Mouse (Mus musculus) MEL (cell line): Measurements from ENCODE around the gene Trim66. TPM values are rescaled to one million over a fixed set of nuclear protein-coding genes. Genes with fewer than 3 reads are reported as not detected.

Experiments used
- DNase-seq: peaks from one replicate; pipeline ENCODE4 v3.0.0; 2011; ENCODE audit warnings: low read depth, low spot score
- H3K27ac ChIP-seq: 2 replicates; pipeline ENCODE4 v1.5.1; 2012; ENCODE audit warnings: low read depth, mild to moderate bottlenecking, control low read depth, low read length, moderate library complexity; ENCODE audit not compliant: control insufficient read depth
- H3K27me3 ChIP-seq, 2 experiments: fragments of 150-350 bp in 1 of 2; sonication (generic) in 1 of 2; 2 replicates each; pipeline ENCODE4 v1.6.1; 2012; ENCODE audit warnings: low read length in 2 of 2, mild to moderate bottlenecking in 2 of 2, improper control_type of control experiment in 1 of 2, moderate library complexity in 1 of 2; ENCODE audit not compliant: insufficient read depth in 2 of 2, control insufficient read depth in 1 of 2
- H3K36me3 ChIP-seq, 2 experiments: 2 replicates each; pipeline ENCODE4 v1.6.1; 2012 to 2014; ENCODE audit warnings: low read length in 2 of 2, improper control_type of control experiment in 1 of 2, inconsistent platforms in 1 of 2, mild to moderate bottlenecking in 1 of 2; ENCODE audit not compliant: insufficient read depth in 2 of 2, control insufficient read depth in 1 of 2
- H3K4me1 ChIP-seq, 2 experiments: fragments of 150-350 bp in 1 of 2; sonication (generic) in 1 of 2; 2 replicates each; pipeline ENCODE4 v1.6.1; 2012; ENCODE audit warnings: low read length in 2 of 2, improper control_type of control experiment in 1 of 2, mild to moderate bottlenecking in 1 of 2; ENCODE audit not compliant: insufficient read depth in 2 of 2, control insufficient read depth in 1 of 2
- H3K4me3 ChIP-seq, 2 experiments: fragments of 150-350 bp in 1 of 2; sonication (generic) in 1 of 2; 2 replicates each; pipeline ENCODE4 v1.5.1; 2012; ENCODE audit warnings: low read depth in 2 of 2, low read length in 2 of 2, mild to moderate bottlenecking in 2 of 2, moderate library complexity in 2 of 2, control low read depth in 1 of 2, improper control_type of control experiment in 1 of 2; ENCODE audit not compliant: control insufficient read depth in 1 of 2, insufficient read depth in 1 of 2
- H3K79me2 ChIP-seq: 2 replicates; pipeline ENCODE4 v1.6.1; 2012; ENCODE audit warnings: mild to moderate bottlenecking, low read length, moderate library complexity; ENCODE audit not compliant: control insufficient read depth, poor library complexity, insufficient read depth
- H3K9ac ChIP-seq: 2 replicates; pipeline ENCODE4 v1.6.1; 2012; ENCODE audit warnings: low read depth, mild to moderate bottlenecking, control low read depth, low read length, moderate library complexity; ENCODE audit not compliant: control insufficient read depth, poor library complexity, severe bottlenecking
- H3K9me3 ChIP-seq: fragments of 150-350 bp; sonication (generic); replicated peaks from 2 replicates; pipeline ENCODE4 v1.6.1; 2012; ENCODE audit warnings: mild to moderate bottlenecking, low read length, improper control_type of control experiment, moderate library complexity; ENCODE audit not compliant: insufficient read depth
- BHLHE40 ChIP-seq: IDR thresholded peaks from 2 replicates; pipeline ENCODE4 v1.6.1; 2012; ENCODE audit warnings: low read depth, mild to moderate bottlenecking, inconsistent platforms, low read length, improper control_type of control experiment, borderline replicate concordance
- CHD1 ChIP-seq: IDR thresholded peaks from 2 replicates; pipeline ENCODE4 v1.6.1; 2012; ENCODE audit warnings: low read depth, mild to moderate bottlenecking, inconsistent platforms, low read length, improper control_type of control experiment
- CTCF ChIP-seq, 3 experiments: IDR thresholded peaks in 2 of 3; conservative IDR thresholded peaks in 1 of 3; 2 replicates each; pipeline ENCODE4 v1.5.1; 2011 to 2012; ENCODE audit warnings: low read length in 3 of 3, low read depth in 2 of 3, mild to moderate bottlenecking in 2 of 3, improper control_type of control experiment in 1 of 3, inconsistent platforms in 1 of 3, mixed read lengths in 1 of 3, moderate library complexity in 1 of 3; ENCODE audit not compliant: control insufficient read depth in 1 of 3, insufficient read depth in 1 of 3, poor library complexity in 1 of 3, severe bottlenecking in 1 of 3
- ELF1 ChIP-seq: IDR thresholded peaks from 2 replicates; pipeline ENCODE4 v1.6.1; 2014; ENCODE audit warnings: low read depth, mild to moderate bottlenecking, inconsistent platforms, low read length, improper control_type of control experiment, moderate library complexity
- EP300 ChIP-seq, 2 experiments: IDR thresholded peaks; 2 replicates each; pipeline ENCODE4 v1.6.1; 2011; ENCODE audit warnings: improper control_type of control experiment in 2 of 2, low read length in 2 of 2, low read depth in 1 of 2, mild to moderate bottlenecking in 1 of 2
- ETS1 ChIP-seq: IDR thresholded peaks from 2 replicates; pipeline ENCODE4 v1.6.1; 2012; ENCODE audit warnings: low read depth, mild to moderate bottlenecking, inconsistent platforms, low read length, improper control_type of control experiment, moderate library complexity
- HCFC1 ChIP-seq: IDR thresholded peaks from 2 replicates; pipeline ENCODE4 v1.6.1; 2012; ENCODE audit warnings: low read depth, mild to moderate bottlenecking, inconsistent platforms, low read length, improper control_type of control experiment, moderate library complexity
- KAT2A ChIP-seq: conservative IDR thresholded peaks from 2 replicates; pipeline ENCODE4 v1.6.1; 2012; ENCODE audit warnings: low read depth, low read length, improper control_type of control experiment, inconsistent platforms
- MAFK ChIP-seq: IDR thresholded peaks from 2 replicates; pipeline ENCODE4 v1.6.1; 2011; ENCODE audit warnings: low read depth, mild to moderate bottlenecking, low read length, improper control_type of control experiment, borderline replicate concordance
- MAX ChIP-seq: IDR thresholded peaks from 2 replicates; pipeline ENCODE4 v1.6.1; 2011; ENCODE audit warnings: low read length, improper control_type of control experiment
- MEF2A ChIP-seq: IDR thresholded peaks from 2 replicates; pipeline ENCODE4 v1.6.1; 2014; ENCODE audit warnings: low read depth, mild to moderate bottlenecking, inconsistent platforms, low read length, improper control_type of control experiment; ENCODE audit not compliant: poor library complexity, insufficient replicate concordance, severe bottlenecking; ENCODE audit errors: extremely low read depth
- NELFE ChIP-seq: IDR thresholded peaks from 2 replicates; pipeline ENCODE4 v1.6.1; 2011; ENCODE audit warnings: low read depth, low read length, improper control_type of control experiment
- NRF1 ChIP-seq: IDR thresholded peaks from 2 replicates; pipeline ENCODE4 v1.6.1; 2014; ENCODE audit warnings: low read depth, mild to moderate bottlenecking, inconsistent platforms, low read length, improper control_type of control experiment, moderate library complexity; ENCODE audit not compliant: poor library complexity, insufficient read depth, severe bottlenecking
- POLR2A ChIP-seq, 2 experiments: IDR thresholded peaks; 2 replicates each; pipeline ENCODE4 v1.6.1; 2011 to 2012; ENCODE audit warnings: low read length in 2 of 2, mild to moderate bottlenecking in 2 of 2, control low read depth in 1 of 2, improper control_type of control experiment in 1 of 2, low read depth in 1 of 2, moderate library complexity in 1 of 2; ENCODE audit not compliant: control insufficient read depth in 1 of 2, insufficient read depth in 1 of 2, poor library complexity in 1 of 2
- POLR2AphosphoS2 ChIP-seq: IDR thresholded peaks from 2 replicates; pipeline ENCODE4 v1.6.1; 2011; ENCODE audit warnings: low read length, improper control_type of control experiment
- POLR2AphosphoS5 ChIP-seq: IDR thresholded peaks from 2 replicates; pipeline ENCODE4 v1.6.1; 2012; ENCODE audit warnings: low read depth, borderline replicate concordance, mild to moderate bottlenecking, inconsistent platforms, low read length, moderate library complexity, mixed read lengths
- SIN3A ChIP-seq: IDR thresholded peaks from 2 replicates; pipeline ENCODE4 v1.6.1; 2012; ENCODE audit warnings: low read length, improper control_type of control experiment, inconsistent platforms
- SMC3 ChIP-seq: IDR thresholded peaks from 2 replicates; pipeline ENCODE4 v1.6.1; 2011; ENCODE audit warnings: low read depth, low read length, improper control_type of control experiment
- USF1 ChIP-seq: IDR thresholded peaks from 2 replicates; pipeline ENCODE4 v1.6.1; 2014; ENCODE audit warnings: low read depth, mild to moderate bottlenecking, inconsistent platforms, low read length, improper control_type of control experiment, moderate library complexity
- ZC3H11A ChIP-seq: IDR thresholded peaks from 2 replicates; pipeline ENCODE4 v1.6.1; 2012; ENCODE audit warnings: low read depth, mild to moderate bottlenecking, inconsistent platforms, low read length, improper control_type of control experiment
- ZKSCAN1 ChIP-seq: IDR thresholded peaks from 2 replicates; pipeline ENCODE4 v1.6.1; 2012; ENCODE audit warnings: low read depth, mild to moderate bottlenecking, inconsistent platforms, low read length, improper control_type of control experiment, moderate library complexity
- ZMIZ1 ChIP-seq: IDR thresholded peaks from 2 replicates; pipeline ENCODE4 v1.6.1; 2012; ENCODE audit warnings: low read depth, mild to moderate bottlenecking, inconsistent platforms, low read length, improper control_type of control experiment, moderate library complexity
- ZNF384 ChIP-seq: IDR thresholded peaks from 2 replicates; pipeline ENCODE4 v1.6.1; 2012; ENCODE audit warnings: low read depth, mild to moderate bottlenecking, inconsistent platforms, low read length, improper control_type of control experiment
- polyA plus RNA-seq, 2 experiments: library from polyadenylated mRNA; stranded (reverse) in 1 of 2; unstranded in 1 of 2; fragments of >175 nt in 1 of 2; fragments of >200 nt in 1 of 2; gene quantifications; 2 replicates each; pipeline versions ENCODE4 v1.2.1 to v1.2.4; 2012; ENCODE audit warnings: low replicate concordance in 2 of 2, low read depth in 1 of 2; ENCODE audit not compliant: insufficient read length in 2 of 2, insufficient read depth in 1 of 2, missing spikeins in 1 of 2
- total RNA-seq: library from RNA; depleted of rRNA; stranded (reverse); fragments of 300-350 nt; gene quantifications from 2 replicates; pipeline ENCODE4 v1.2.3, GENCODE M21; 2012

Trim66 gene
- total and polyA plus RNA-seq, 3 experiments, result 0.01 TPM; not detected in 2

DNA sequence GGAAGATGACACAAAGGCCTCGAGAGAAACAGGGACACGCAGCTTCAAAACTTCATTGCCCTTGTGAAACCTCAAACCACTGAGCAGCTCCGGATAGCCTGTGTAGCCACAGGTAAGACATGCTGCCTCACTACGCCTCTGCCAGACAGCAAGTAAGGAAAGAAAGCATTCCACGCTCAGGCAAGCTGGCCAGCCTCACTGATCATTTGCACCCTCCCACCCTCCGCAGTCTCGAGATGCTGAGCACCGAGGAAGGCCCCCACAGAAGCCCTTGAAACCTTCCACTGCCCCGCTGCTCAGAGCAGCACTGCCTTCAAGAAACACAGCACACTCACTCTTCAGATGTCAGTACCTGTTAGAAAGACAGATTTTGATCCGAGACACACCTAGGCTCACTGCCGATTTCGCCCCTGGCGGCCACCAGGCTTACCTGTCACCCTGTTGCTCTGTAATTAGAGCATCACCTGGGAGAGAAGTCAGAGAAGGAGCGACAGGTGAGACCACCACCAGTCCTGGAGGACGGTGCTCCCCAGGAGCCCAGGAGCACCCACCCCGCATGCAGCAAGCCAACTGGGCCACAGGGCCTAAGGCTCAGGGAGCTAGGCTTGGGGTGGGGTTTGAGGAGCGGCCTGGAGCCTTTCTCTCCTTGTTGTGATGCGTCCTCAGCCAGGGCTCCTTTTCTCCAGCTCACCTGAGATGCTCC lies 15.2 kb downstream of the Trim66 start:
- Histone ChIP-seq H3K27me3 (peaks cover 4 to 6% of the 10 kb centered on the region in 2 experiments), H3K36me3 (no peaks in the 10 kb centered on the region), H3K9ac (no peak overlapping the region), H3K79me2 (no peaks in the 10 kb centered on the region), H3K4me3 (no peak overlapping the region), H3K4me1 (no peaks in the 10 kb centered on the region), H3K9me3 (no peaks in the 10 kb centered on the region), H3K27ac (no peak overlapping the region)
- DNase-seq, result no peak
- TF ChIP-seq ZC3H11A, result no peak
- no peak for TF ChIP-seq USF1
- no peak for TF ChIP-seq SIN3A
- TF ChIP-seq BHLHE40, result no peak
- no peak for TF ChIP-seq ZKSCAN1
- TF ChIP-seq CTCF (IDR thresholded peaks at IDR 0.05 in 2 of 3, conservative IDR thresholded peaks at IDR 0.05 in 1 of 3; ENCODE audit: control insufficient read depth in 1 of 3, insufficient read depth in 1 of 3, low read depth in 2 of 3, low read length in 3 of 3, poor library complexity in 1 of 3, severe bottlenecking in 1 of 3), result no peak
- TF ChIP-seq EP300 (IDR thresholded peaks at IDR 0.05; ENCODE audit: low read depth in 1 of 2, low read length in 2 of 2), result no peak
- TF ChIP-seq CHD1, result no peak
- TF ChIP-seq ETS1, result no peak
- TF ChIP-seq POLR2AphosphoS5, result no peak
- TF ChIP-seq ZNF384, result no peak
- no peak for TF ChIP-seq ELF1
- TF ChIP-seq SMC3, result no peak
- TF ChIP-seq KAT2A, result no peak
- TF ChIP-seq NRF1, result no peak
- no peak for TF ChIP-seq POLR2AphosphoS2
- no peak for TF ChIP-seq ZMIZ1
- TF ChIP-seq HCFC1, result no peak

- H3K9me3 ChIP-seq, result no peaks in the 10 kb centered on the region
- H3K27me3 ChIP-seq, result no peaks in the 10 kb centered on the region; a peak in 1 of 4 replicates
- no peak overlapping the region for H3K9ac ChIP-seq
- H3K4me3 ChIP-seq, result no peak overlapping the region
- peaks cover 0 to 2% of the 10 kb centered on the region in 2 experiments; a peak in 1 of 4 replicates for H3K4me1 ChIP-seq
- DNase-seq, result no peak
- TF ChIP-seq MAX (no peak), NELFE (no peak), POLR2A (IDR thresholded peaks at IDR 0.05; ENCODE audit: control insufficient read depth in 1 of 2, insufficient read depth in 1 of 2, low read depth in 1 of 2, low read length in 2 of 2, poor library complexity in 1 of 2) (no peak), MEF2A (no peak), MAFK (no peak), KAT2A (no peak), ELF1 (no peak), ZKSCAN1 (no peak)
- TF ChIP-seq, all 39 proteins: peak for 0
- Histone ChIP-seq H3K36me3 (no peaks in the 10 kb centered on the region), H3K27ac (no peak overlapping the region), H3K79me2 (no peaks in the 10 kb centered on the region)
These were observed 23.7 kb downstream of the Trim66 start for GRCm38 (mm10) chr7:109484221-109484620.
